Mouse (Mus musculus) liver, adult 2 months (tissue): ENCODE measurements around the gene Nup107. TPM values are rescaled to one million over a fixed set of nuclear protein-coding genes. Genes with fewer than 3 reads are reported as not detected.
A peak's percentile ranks its signal among the peaks of the same experiment; 100 is the strongest.

Experiments used
- DNase-seq: peaks from one replicate; pipeline ENCODE4 v3.0.0-alpha.2; 2011; ENCODE audit warnings: low read depth, low spot score; ENCODE audit errors: extremely low read depth
- H3K27ac ChIP-seq: fragments of 200-500 bp; replicated peaks from 2 replicates; pipeline ENCODE4 v1.5.1; 2012; ENCODE audit warnings: low read depth, mild to moderate bottlenecking, control low read depth, inconsistent platforms, low read length; ENCODE audit not compliant: insufficient read depth
- H3K27me3 ChIP-seq: fragments of 200-500 bp; 2 replicates; pipeline ENCODE4 v1.6.1; 2012; ENCODE audit warnings: mild to moderate bottlenecking, moderate library complexity, low read length, inconsistent platforms; ENCODE audit not compliant: control insufficient read depth, insufficient read depth
- H3K36me3 ChIP-seq: fragments of 200-500 bp; 2 replicates; pipeline ENCODE4 v1.6.1; 2012; ENCODE audit warnings: low read length, inconsistent platforms; ENCODE audit not compliant: control insufficient read depth, insufficient read depth
- H3K4me1 ChIP-seq: fragments of 200-500 bp; 2 replicates; pipeline ENCODE4 v1.6.1; 2011; ENCODE audit warnings: low read length; ENCODE audit not compliant: control insufficient read depth, insufficient read depth
- H3K4me3 ChIP-seq: fragments of 200-500 bp; 2 replicates; pipeline ENCODE4 v1.5.1; 2011; ENCODE audit warnings: low read depth, mild to moderate bottlenecking, control low read depth, low read length, moderate library complexity; ENCODE audit not compliant: insufficient read depth
- H3K79me2 ChIP-seq: fragments of 200-500 bp; 2 replicates; pipeline ENCODE4 v1.6.1; 2012; ENCODE audit warnings: inconsistent platforms, mild to moderate bottlenecking, low read length, moderate library complexity; ENCODE audit not compliant: control insufficient read depth, insufficient read depth
- H3K9ac ChIP-seq: fragments of 200-500 bp; 2 replicates; pipeline ENCODE4 v1.6.1; 2012; ENCODE audit warnings: low read depth, mild to moderate bottlenecking, control low read depth, inconsistent platforms, low read length
- CTCF ChIP-seq: fragments of 200-500 bp; IDR thresholded peaks from 2 replicates; pipeline ENCODE4 v1.5.1; 2011; ENCODE audit warnings: low read depth, low read length, control low read depth
- POLR2A ChIP-seq: fragments of 200-500 bp; IDR thresholded peaks from 2 replicates; pipeline ENCODE4 v1.6.1; 2011; ENCODE audit warnings: low read length, control low read depth; ENCODE audit not compliant: insufficient read depth; ENCODE audit errors: extremely low read depth
- WGBS: fragments of 180-500 bp; shearing (Covaris S2); methylation state at CpG from one replicate; pipeline ENCODE4 v1.1.7; 2018; 5-methylcytosine and 5-hydroxymethylcytosine counted together
- polyA plus RNA-seq: library from polyadenylated mRNA; depleted of rRNA; stranded (reverse); fragments of >200 nt; gene quantifications from 2 replicates; pipeline ENCODE4 v1.2.3, GENCODE M21; 2012
- total RNA-seq: library from RNA; depleted of rRNA; stranded (reverse); fragments of >200 nt; gene quantifications from 2 replicates; pipeline ENCODE4 v1.2.3, GENCODE M21; 2014

Gene Nup107
- total and polyA plus RNA-seq, 2 experiments: 1.8 to 4.1 TPM

GRCm38 (mm10) chr10:117793436-117794030 lies 1.0 kb upstream of the Nup107 start:
- H3K4me1 ChIP-seq: no peaks in the 10 kb centered on the region
- H3K27me3 ChIP-seq: no peaks in the 10 kb centered on the region
- DNase-seq: peak; percentile 13
- WGBS: 69% methylated on average over 11 of the region's 11 CpGs
- peak overlapping the region; percentile 32 for H3K27ac ChIP-seq
- no peak overlapping the region for H3K4me3 ChIP-seq
- H3K9ac ChIP-seq: no peak overlapping the region
- no peaks in the 10 kb centered on the region for H3K36me3 ChIP-seq
- TF ChIP-seq POLR2A (no peak), CTCF (no peak)
- no peaks in the 10 kb centered on the region for H3K79me2 ChIP-seq

GRCm38 (mm10) chr10:117791171-117791470 lies 1.4 kb downstream of the Nup107 start:
- H3K36me3 ChIP-seq: no peaks in the 10 kb centered on the region; the same call in 1 of the 2 replicates
- TF ChIP-seq CTCF: no peak
- TF ChIP-seq POLR2A: no peak
- no peak overlapping the region for H3K9ac ChIP-seq
- H3K4me1 ChIP-seq: no peaks in the 10 kb centered on the region
- no peaks in the 10 kb centered on the region for H3K79me2 ChIP-seq
- no peak overlapping the region for H3K4me3 ChIP-seq
- WGBS: 80% methylated on average over 2 of the region's 2 CpGs
- H3K27me3 ChIP-seq: no peaks in the 10 kb centered on the region
- H3K27ac ChIP-seq: no peak overlapping the region
- DNase-seq: no peak

DNA sequence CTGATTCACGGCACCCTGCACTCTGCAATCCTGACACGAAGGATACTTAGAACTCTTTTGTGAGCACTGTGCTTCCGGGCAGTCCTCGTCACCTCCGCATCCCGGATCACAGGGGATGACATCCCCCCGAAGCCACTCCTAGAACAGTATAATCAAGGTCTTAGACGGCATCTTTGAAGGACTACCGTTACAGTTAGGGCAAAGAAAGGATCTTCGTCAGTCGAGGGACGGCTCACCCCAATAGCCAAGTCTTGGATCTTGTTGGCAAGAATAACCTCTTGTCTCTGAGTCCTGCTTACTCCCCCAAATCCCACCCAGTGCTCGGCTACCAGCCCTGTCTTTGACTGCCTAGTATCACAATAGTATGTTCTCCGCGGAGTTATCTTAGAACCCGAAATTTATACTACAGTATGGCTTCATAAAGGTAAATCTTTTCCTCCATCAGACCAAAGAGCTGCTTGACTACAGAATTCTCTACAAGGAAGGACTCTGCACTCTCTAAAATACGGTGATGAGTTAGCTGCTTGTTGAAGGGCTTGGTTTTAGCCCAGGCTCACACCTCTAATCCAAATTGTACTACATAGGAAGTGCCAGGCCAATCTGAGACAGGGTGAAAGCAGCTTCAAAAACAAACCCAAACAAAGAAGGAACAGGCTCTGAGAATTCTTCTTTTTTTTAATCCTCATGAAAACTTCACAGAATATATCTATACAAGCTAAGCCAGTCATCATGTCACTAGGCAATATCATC lies 1.9 kb downstream of the Nup107 start:
- no peak for TF ChIP-seq POLR2A
- TF ChIP-seq CTCF: no peak
- Histone ChIP-seq H3K36me3 (no peaks in the 10 kb centered on the region; the same call in none of the 2 replicates), H3K9ac (no peak overlapping the region), H3K4me3 (no peak overlapping the region), H3K27me3 (no peaks in the 10 kb centered on the region), H3K4me1 (no peaks in the 10 kb centered on the region), H3K79me2 (no peaks in the 10 kb centered on the region), H3K27ac (no peak overlapping the region)
- 92% methylated on average over 17 of the region's 17 CpGs for WGBS
- no peak for DNase-seq

DNA sequence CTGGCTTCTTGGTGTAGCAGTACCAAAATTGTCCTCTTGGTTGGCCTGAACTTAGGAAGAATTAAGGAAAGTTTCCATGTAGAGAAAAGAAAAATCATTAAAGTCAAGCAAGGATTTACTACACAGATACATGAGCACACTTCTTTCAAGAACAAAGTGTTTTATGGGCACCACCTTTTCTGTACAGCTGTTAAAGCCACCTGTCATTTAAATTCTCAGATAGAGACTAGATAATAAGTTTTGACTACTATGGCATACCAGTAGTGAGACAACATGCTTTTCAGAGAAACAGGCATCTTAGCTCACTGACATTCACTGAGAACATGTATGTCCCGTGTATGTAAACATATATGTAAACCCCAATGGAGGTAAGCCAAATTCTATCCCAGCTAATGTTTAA lies 2.5 kb downstream of the Nup107 start:
- Histone ChIP-seq H3K4me1 (no peaks in the 10 kb centered on the region), H3K27me3 (no peaks in the 10 kb centered on the region), H3K36me3 (no peaks in the 10 kb centered on the region; the same call in none of the 2 replicates), H3K27ac (no peak overlapping the region), H3K79me2 (no peaks in the 10 kb centered on the region), H3K9ac (no peak overlapping the region), H3K4me3 (no peak overlapping the region)
- TF ChIP-seq POLR2A: no peak
- DNase-seq: no peak
- WGBS: 86% methylated on average over 1 of the region's 1 CpGs

GRCm38 (mm10) chr10:117784646-117785045 lies 7.9 kb downstream of the Nup107 start:
- TF ChIP-seq POLR2A (no peak), CTCF (no peak)
- WGBS: 94% methylated on average over 7 of the region's 7 CpGs
- DNase-seq: no peak
- Histone ChIP-seq H3K9ac (no peak overlapping the region), H3K36me3 (peaks cover 12% of the 10 kb centered on the region), H3K27me3 (no peaks in the 10 kb centered on the region), H3K79me2 (no peaks in the 10 kb centered on the region), H3K4me1 (no peaks in the 10 kb centered on the region), H3K4me3 (no peak overlapping the region), H3K27ac (no peak overlapping the region)

GRCm38 (mm10) chr10:117783786-117784420 lies 8.6 kb downstream of the Nup107 start:
- no peak for DNase-seq
- TF ChIP-seq CTCF (no peak), POLR2A (no peak)
- Histone ChIP-seq H3K4me1 (no peaks in the 10 kb centered on the region), H3K36me3 (peaks cover 12% of the 10 kb centered on the region), H3K9ac (no peak overlapping the region), H3K4me3 (no peak overlapping the region), H3K79me2 (no peaks in the 10 kb centered on the region), H3K27ac (no peak overlapping the region), H3K27me3 (no peaks in the 10 kb centered on the region)
- 96% methylated on average over 13 of the region's 13 CpGs for WGBS
